Mouse (Mus musculus) ES-Bruce4 (cell line): ENCODE measurements around the gene Mbnl3. TPM values are rescaled to one million over a fixed set of nuclear protein-coding genes. Genes with fewer than 3 reads are reported as not detected.

Source experiments
- H3K27ac ChIP-seq: 2 replicates; pipeline ENCODE4 v1.5.1; 2012; ENCODE audit warnings: low read length, inconsistent platforms; ENCODE audit not compliant: insufficient read depth
- H3K27me3 ChIP-seq: 2 replicates; pipeline ENCODE4 v1.6.1; 2012; ENCODE audit warnings: mild to moderate bottlenecking, low read length, inconsistent platforms; ENCODE audit not compliant: control insufficient read depth, poor library complexity, insufficient read depth, severe bottlenecking
- H3K36me3 ChIP-seq: 2 replicates; pipeline ENCODE4 v1.6.1; 2012; ENCODE audit warnings: inconsistent platforms, mild to moderate bottlenecking, low read length, moderate library complexity; ENCODE audit not compliant: control insufficient read depth, poor library complexity, insufficient read depth, severe bottlenecking
- H3K4me1 ChIP-seq: one replicate; pipeline ENCODE4 v1.8.1; 2011; ENCODE audit warnings: low read length; ENCODE audit not compliant: control insufficient read depth, insufficient read depth
- H3K4me3 ChIP-seq: 2 replicates; pipeline ENCODE4 v1.5.1; 2011; ENCODE audit warnings: low read depth, mild to moderate bottlenecking, low read length
- H3K9ac ChIP-seq: 2 replicates; pipeline ENCODE4 v1.6.1; 2012; ENCODE audit warnings: low read depth, mild to moderate bottlenecking, inconsistent platforms; ENCODE audit not compliant: poor library complexity, severe bottlenecking
- H3K9me3 ChIP-seq: replicated peaks from 2 replicates; pipeline ENCODE4 v1.6.1; 2012; ENCODE audit warnings: mild to moderate bottlenecking, low read length, inconsistent platforms; ENCODE audit not compliant: control insufficient read depth, poor library complexity, insufficient read depth, severe bottlenecking
- CTCF ChIP-seq: IDR thresholded peaks from one replicate; pipeline ENCODE4 v1.8.1; 2011; ENCODE audit warnings: low read depth, low read length
- EP300 ChIP-seq: IDR thresholded peaks from 2 replicates; pipeline ENCODE4 v1.6.1; 2011; ENCODE audit warnings: low read depth, low read length; ENCODE audit not compliant: insufficient read depth
- POLR2A ChIP-seq: IDR thresholded peaks from one replicate; pipeline ENCODE4 v1.8.1; 2011; ENCODE audit warnings: low read length; ENCODE audit not compliant: insufficient read depth
- polyA plus RNA-seq: library from polyadenylated mRNA; stranded (reverse); fragments of >200 nt; gene quantifications from 2 replicates; pipeline ENCODE4 v1.2.4, GENCODE M21; 2011; ENCODE audit warnings: low read depth; ENCODE audit not compliant: missing spikeins, insufficient read depth, insufficient read length

The Mbnl3 gene
- polyA plus RNA-seq, 1 experiment, result 28.5 TPM

DNA sequence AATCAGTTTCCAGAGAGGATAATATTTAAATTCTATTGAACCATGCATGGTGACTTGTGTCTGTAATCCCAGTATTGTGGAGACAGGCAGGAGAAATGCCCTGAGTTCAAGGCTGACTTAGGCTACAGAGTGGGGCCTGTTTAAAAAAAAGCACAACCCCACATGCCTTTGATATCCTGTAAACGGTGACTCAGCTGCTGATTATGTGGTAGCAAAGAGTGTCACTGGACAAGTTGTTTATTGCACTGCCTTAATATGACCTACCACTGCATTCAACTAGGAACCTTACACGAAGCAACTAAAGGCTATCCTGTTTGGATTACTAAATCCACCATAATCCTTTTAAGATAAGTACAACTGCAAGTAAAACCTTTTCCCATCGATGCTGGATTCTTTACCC lies 66.3 kb downstream of the Mbnl3 start:
- Histone ChIP-seq H3K9me3 (no peaks in the 10 kb centered on the region), H3K4me3 (no peak overlapping the region), H3K27ac (no peak overlapping the region), H3K4me1 (no peaks in the 10 kb centered on the region), H3K36me3 (no peaks in the 10 kb centered on the region), H3K27me3 (no peaks in the 10 kb centered on the region), H3K9ac (no peak overlapping the region)
- TF ChIP-seq EP300 (no peak), POLR2A (no peak), CTCF (no peak)

GRCm38 (mm10) chrX:51131325-51131724 lies 75.0 kb downstream of the Mbnl3 start:
- Histone ChIP-seq H3K9ac (no peak overlapping the region), H3K36me3 (no peaks in the 10 kb centered on the region), H3K9me3 (no peaks in the 10 kb centered on the region), H3K4me3 (no peak overlapping the region), H3K27ac (no peak overlapping the region), H3K4me1 (no peaks in the 10 kb centered on the region), H3K27me3 (no peaks in the 10 kb centered on the region)
- TF ChIP-seq CTCF, result no peak
- no peak for TF ChIP-seq EP300
- TF ChIP-seq POLR2A, result no peak

DNA sequence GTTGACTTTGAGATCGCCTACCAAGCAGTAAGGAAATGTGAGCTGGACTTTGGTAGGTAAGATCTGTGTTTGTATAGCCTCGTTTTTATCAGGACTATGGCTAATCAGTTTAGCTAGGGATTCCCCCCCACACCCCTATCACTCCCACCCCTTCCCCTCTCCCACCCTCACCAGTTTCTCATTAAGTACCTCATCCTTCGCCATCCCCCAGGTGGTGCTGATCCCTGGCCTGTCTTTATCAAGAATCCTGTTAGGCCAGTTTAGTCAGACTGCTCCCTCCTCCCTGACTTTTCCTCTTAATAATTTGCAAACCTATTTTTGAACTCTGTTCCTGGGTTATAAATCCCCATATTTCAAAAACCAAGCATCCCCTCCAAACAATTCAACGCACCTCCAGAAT lies 103.6 kb downstream of the Mbnl3 start:
- TF ChIP-seq CTCF (no peak), POLR2A (no peak), EP300 (no peak)
- no peak overlapping the region for H3K9ac ChIP-seq
- H3K9me3 ChIP-seq, result no peaks in the 10 kb centered on the region
- H3K4me3 ChIP-seq, result no peak overlapping the region
- H3K36me3 ChIP-seq, result no peaks in the 10 kb centered on the region
- no peaks in the 10 kb centered on the region for H3K27me3 ChIP-seq
- H3K4me1 ChIP-seq, result no peaks in the 10 kb centered on the region
- no peak overlapping the region for H3K27ac ChIP-seq

- H3K4me1 ChIP-seq, result no peaks in the 10 kb centered on the region
- H3K9ac ChIP-seq, result no peak overlapping the region
- no peaks in the 10 kb centered on the region for H3K36me3 ChIP-seq
- TF ChIP-seq CTCF (no peak), POLR2A (no peak), EP300 (no peak)
- H3K9me3 ChIP-seq, result no peaks in the 10 kb centered on the region
- H3K27me3 ChIP-seq, result no peaks in the 10 kb centered on the region
- no peak overlapping the region for H3K4me3 ChIP-seq
- H3K27ac ChIP-seq, result no peak overlapping the region
Observed at GRCm38 (mm10) chrX:51084972-51085371, 121.4 kb downstream of the Mbnl3 start.

DNA sequence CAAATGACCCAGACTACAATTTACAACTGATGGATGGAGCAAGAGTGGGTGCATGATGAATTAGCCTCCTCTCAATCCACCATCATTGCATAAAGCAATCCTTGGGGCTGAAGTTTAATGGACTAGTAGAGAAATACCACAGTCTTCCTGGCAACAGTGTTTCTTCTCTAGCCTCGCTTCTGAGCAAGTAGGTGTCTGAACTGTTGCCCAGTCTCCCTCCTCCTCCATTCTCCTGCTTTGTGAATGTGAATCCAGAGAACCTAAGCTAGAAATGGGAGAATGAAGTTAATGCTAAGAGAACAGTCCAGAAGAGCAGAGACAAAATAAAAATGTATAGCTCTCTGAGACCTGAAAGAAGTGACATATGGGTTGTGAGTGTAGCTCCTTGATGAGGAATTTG lies 122.1 kb downstream of the Mbnl3 start:
- no peak overlapping the region for H3K27ac ChIP-seq
- no peaks in the 10 kb centered on the region for H3K9me3 ChIP-seq
- TF ChIP-seq CTCF, result no peak
- TF ChIP-seq POLR2A, result no peak
- TF ChIP-seq EP300, result no peak
- H3K4me1 ChIP-seq, result no peaks in the 10 kb centered on the region
- no peaks in the 10 kb centered on the region for H3K36me3 ChIP-seq
- H3K27me3 ChIP-seq, result no peaks in the 10 kb centered on the region
- H3K4me3 ChIP-seq, result no peak overlapping the region
- H3K9ac ChIP-seq, result no peak overlapping the region

DNA sequence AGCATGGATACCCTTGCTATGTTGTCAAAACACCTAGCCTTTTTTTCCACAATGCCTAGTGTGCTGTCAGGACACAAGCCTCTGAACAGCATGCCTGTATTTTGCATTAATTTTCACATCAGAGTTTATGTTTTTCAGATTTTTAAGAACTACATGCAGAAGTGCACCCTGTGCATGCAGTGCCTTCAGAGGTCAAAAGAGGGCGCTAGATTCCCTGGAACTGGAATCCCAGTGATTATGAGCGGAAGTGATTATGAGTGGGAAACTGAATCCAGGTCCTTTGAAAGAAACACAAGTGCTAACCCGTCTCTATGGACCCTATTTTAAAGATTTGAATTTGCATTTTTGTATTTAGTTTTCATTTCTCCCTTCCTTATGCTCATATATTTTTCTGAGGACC lies 129.6 kb downstream of the Mbnl3 start:
- Histone ChIP-seq H3K4me3 (no peak overlapping the region), H3K9me3 (no peaks in the 10 kb centered on the region), H3K36me3 (no peaks in the 10 kb centered on the region), H3K9ac (no peak overlapping the region), H3K4me1 (no peaks in the 10 kb centered on the region), H3K27me3 (no peaks in the 10 kb centered on the region), H3K27ac (no peak overlapping the region)
- TF ChIP-seq CTCF, result no peak
- TF ChIP-seq EP300, result no peak

Other genes with a start within 250 kb of the Mbnl3 start
- gene Rap2c, start 188.5 kb downstream of the Mbnl3 start, polyA plus RNA-seq, result 45.1 and 49.9 TPM in 2 replicates